Mouse (Mus musculus) liver, postnatal 0 days (tissue): Measurements from ENCODE around the gene Epb41l2. TPM values are rescaled to one million over a fixed set of nuclear protein-coding genes. Genes with fewer than 3 reads are reported as not detected.

Source experiments
- ATAC-seq: fragments of 200-750 bp; cut with Nextera tagmentation; 2 replicates; pipeline ENCODE4 v1.8.0; 2017; ENCODE audit warnings: mild to moderate bottlenecking, moderate library complexity
- DNase-seq: peaks from one replicate; pipeline ENCODE4 v3.0.0-alpha.2; 2016
- H3K27ac ChIP-seq: fragments of 300-500 bp; sonication (generic); 2 replicates; pipeline ENCODE4 v1.5.1; 2014; ENCODE audit warnings: antibody characterized with exemption, moderate library complexity, mild to moderate bottlenecking, low read depth
- H3K27me3 ChIP-seq: fragments of 300-500 bp; sonication (generic); 2 replicates; pipeline ENCODE4 v1.6.1; 2014; ENCODE audit warnings: low read length, control low read depth, mixed read lengths; ENCODE audit not compliant: insufficient read depth
- H3K36me3 ChIP-seq: fragments of 300-500 bp; sonication (generic); replicated peaks from 2 replicates; pipeline ENCODE4 v1.6.1; 2014; ENCODE audit warnings: mild to moderate bottlenecking, control low read depth, low read length, moderate library complexity, mixed read lengths; ENCODE audit not compliant: insufficient read depth
- H3K4me1 ChIP-seq: fragments of 300-500 bp; sonication (generic); 2 replicates; pipeline ENCODE4 v1.6.1; 2014; ENCODE audit warnings: antibody characterized with exemption, mild to moderate bottlenecking, control low read depth; ENCODE audit not compliant: insufficient read depth
- H3K4me2 ChIP-seq: fragments of 300-500 bp; sonication (generic); 2 replicates; pipeline ENCODE4 v1.6.1; 2014; ENCODE audit warnings: low read depth, mild to moderate bottlenecking, low read length, moderate library complexity, mixed read lengths
- H3K4me3 ChIP-seq: fragments of 300-500 bp; sonication (generic); 2 replicates; pipeline ENCODE4 v1.5.1; 2014; ENCODE audit warnings: low read depth, low read length
- H3K9ac ChIP-seq: fragments of 300-500 bp; sonication (generic); replicated peaks from 2 replicates; pipeline ENCODE4 v1.6.1; 2014; ENCODE audit warnings: mild to moderate bottlenecking, moderate library complexity
- H3K9me3 ChIP-seq: fragments of 300-500 bp; sonication (generic); 2 replicates; pipeline ENCODE4 v1.6.1; 2016; ENCODE audit warnings: mild to moderate bottlenecking, control low read depth, low read length, mixed read lengths
- CTCF ChIP-seq: sonication (generic); IDR thresholded peaks from 2 replicates; pipeline ENCODE4 v1.5.1; 2016; ENCODE audit warnings: antibody characterized with exemption, low read depth
- EP300 ChIP-seq: IDR thresholded peaks from 2 replicates; pipeline ENCODE4 v1.6.1; 2016; ENCODE audit warnings: antibody characterized with exemption, low read depth, mild to moderate bottlenecking
- WGBS: fragments of 180-500 bp; shearing (Covaris S2); extraction: QIAGEN DNeasy Blood & Tissue Kit; methylation state at CpG from one replicate; pipeline ENCODE4 v1.1.7; 2014; ENCODE audit not compliant: insufficient replicate concordance; 5-methylcytosine and 5-hydroxymethylcytosine counted together
- polyA plus RNA-seq: library from polyadenylated mRNA; unstranded; fragments of >200 nt; fragmentation: Nextera tagmentation; extraction: Ambion mirVana; gene quantifications from 2 replicates; pipeline ENCODE4 v1.2.1, GENCODE M21; 2015

Gene Epb41l2
- polyA plus RNA-seq, 1 experiment from 2014 or later, result 7.8 TPM

DNA sequence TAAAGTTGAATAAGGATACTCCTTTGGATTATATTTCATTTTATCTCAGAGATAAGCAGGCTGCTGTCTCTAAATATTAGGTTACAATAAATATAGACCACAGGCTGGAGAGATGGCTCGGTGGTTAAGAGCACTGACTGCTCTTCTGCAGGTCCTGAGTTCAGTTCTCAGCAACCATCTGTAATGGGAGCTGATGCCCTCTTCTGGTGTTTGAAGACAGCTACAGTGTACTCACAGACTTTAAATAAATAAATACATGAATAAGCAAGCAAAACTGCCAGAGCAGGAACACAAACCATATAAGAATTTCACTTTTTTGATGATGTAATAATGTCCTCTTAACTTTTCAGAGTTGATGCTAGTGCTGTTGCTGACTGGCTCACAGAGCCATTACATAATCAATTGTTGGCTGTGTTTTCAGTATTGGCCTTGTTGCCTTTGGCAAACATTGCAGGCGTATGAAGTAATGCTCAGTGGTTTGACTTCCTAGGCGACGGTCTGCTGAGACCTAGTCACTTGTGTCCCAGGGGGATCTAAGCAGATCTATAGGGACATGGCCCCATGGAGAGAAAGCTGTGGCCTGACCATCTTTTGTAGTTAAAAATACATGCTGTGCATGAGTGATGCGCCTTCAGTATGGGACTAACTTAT, 35.8 kb downstream of the Epb41l2 start:
- Histone ChIP-seq H3K4me3 (no peak overlapping the region), H3K4me1 (peaks cover 22% of the 10 kb centered on the region), H3K4me2 (no peak overlapping the region), H3K27me3 (no peaks in the 10 kb centered on the region), H3K9ac (no peak overlapping the region), H3K36me3 (no peaks in the 10 kb centered on the region), H3K9me3 (no peaks in the 10 kb centered on the region), H3K27ac (no peak overlapping the region)
- peak; percentile 32 for TF ChIP-seq CTCF
- TF ChIP-seq EP300, result 0 out of 2 replicates have a peak, but pooled peaks have one; percentile 21
- ATAC-seq (peak; percentile 91), DNase-seq (peak; percentile 33)
- 36% methylated on average over 5 of the region's 5 CpGs for WGBS

DNA sequence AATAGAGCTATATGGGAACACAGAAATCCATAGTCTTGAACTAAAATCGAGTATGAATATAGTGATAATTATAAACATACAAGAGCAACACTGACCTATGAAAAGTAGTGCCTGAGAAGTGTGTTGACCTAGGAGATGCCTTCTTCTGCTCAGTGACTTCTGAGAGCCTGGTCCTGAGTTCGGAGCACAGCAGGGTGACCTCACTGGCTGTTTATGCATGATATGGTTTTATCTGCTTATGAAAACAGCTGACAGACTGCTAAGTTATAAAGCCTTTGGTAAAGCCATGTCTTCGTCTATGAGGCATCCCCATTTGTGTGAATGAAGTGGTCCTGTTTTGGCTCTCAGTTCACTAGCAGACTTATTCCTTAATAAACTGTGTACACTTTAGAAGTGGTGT, 37.3 kb downstream of the Epb41l2 start:
- H3K4me2 ChIP-seq, result no peak overlapping the region
- no peak overlapping the region for H3K27ac ChIP-seq
- H3K4me3 ChIP-seq, result no peak overlapping the region
- H3K4me1 ChIP-seq, result peaks cover 28% of the 10 kb centered on the region
- ATAC-seq (no peak), DNase-seq (no peak)
- no peak overlapping the region for H3K9ac ChIP-seq
- H3K27me3 ChIP-seq, result no peaks in the 10 kb centered on the region
- WGBS, result 53% methylated on average over 3 of the region's 3 CpGs
- H3K36me3 ChIP-seq, result no peaks in the 10 kb centered on the region
- TF ChIP-seq EP300, result no peak
- TF ChIP-seq CTCF, result no peak
- H3K9me3 ChIP-seq, result no peaks in the 10 kb centered on the region

DNA sequence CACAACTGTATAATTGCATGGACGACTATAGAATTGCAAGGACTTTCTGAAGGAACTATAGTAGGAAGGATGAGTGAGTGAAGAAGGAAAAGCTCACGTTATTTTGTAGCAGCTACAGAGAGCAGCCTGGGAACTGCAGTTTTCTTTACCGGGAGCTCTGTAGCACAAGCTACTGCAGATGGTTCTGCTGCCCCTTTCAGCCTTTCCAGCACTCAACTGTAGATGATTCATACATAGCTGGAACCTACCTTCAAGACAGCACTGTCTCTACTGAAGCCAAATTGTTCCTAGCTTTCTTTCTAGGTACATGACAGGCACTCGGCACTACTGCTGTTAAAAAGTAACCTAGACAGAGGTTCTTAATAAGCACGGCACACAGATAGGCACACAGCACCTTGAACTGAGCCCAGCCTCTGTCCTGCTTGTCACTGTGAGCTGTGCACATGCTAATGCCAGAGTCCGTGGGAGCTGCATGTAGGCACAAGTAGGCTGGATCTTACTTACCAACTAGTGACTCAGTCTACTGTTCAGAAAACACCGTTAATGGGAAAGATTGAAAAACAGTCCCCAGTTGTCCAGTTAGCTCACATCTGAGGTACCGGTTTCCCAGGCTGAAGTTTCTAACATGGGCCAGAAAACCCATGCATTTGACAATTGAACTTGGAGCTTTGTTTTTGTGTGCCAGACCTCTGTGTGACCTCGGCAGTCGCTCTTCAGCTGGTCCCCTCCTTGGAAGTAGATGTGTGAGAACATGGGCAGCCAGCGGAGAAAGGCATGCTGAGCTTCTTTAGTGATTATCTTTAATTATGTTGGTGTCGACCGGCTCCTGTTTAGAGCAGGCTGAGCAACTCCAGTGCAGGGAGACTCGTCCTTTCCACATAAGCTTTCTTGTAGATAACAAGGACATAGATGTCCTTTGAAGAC, 38.4 kb downstream of the Epb41l2 start:
- Histone ChIP-seq H3K9me3 (no peaks in the 10 kb centered on the region), H3K4me2 (no peak overlapping the region), H3K4me1 (peaks cover 36% of the 10 kb centered on the region), H3K9ac (0 out of 2 replicates have a peak overlapping the region, but pooled peaks have one; percentile 35), H3K27me3 (no peaks in the 10 kb centered on the region), H3K27ac (0 out of 2 replicates have a peak overlapping the region, but pooled peaks have one; percentile 24), H3K36me3 (no peaks in the 10 kb centered on the region), H3K4me3 (no peak overlapping the region)
- ATAC-seq, result no peak
- 66% methylated on average over 14 of the region's 14 CpGs for WGBS
- TF ChIP-seq CTCF, result no peak
- no peak for TF ChIP-seq EP300
- no peak for DNase-seq

DNA sequence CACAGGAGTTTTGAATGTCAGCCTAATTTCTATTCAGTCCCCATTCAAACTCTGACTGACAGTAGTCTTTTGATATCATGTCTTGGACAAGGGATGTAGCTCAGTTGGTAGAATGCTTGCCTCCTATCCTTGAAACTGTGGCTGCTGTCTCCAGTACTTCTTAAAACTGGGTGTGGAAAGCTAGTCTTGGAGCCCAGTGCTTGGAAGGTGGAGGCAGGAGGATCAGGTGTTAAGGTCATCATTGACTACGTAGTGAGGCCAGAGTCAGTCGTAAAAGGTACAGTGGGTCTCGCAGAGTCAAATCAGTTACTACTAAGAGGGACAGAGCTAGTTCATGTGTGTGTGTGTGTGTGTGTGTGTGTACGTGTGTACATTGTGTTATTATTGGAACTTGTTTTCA, 39.4 kb downstream of the Epb41l2 start:
- Histone ChIP-seq H3K27me3 (no peaks in the 10 kb centered on the region), H3K27ac (no peak overlapping the region), H3K36me3 (no peaks in the 10 kb centered on the region), H3K9ac (no peak overlapping the region), H3K4me3 (no peak overlapping the region), H3K9me3 (no peaks in the 10 kb centered on the region), H3K4me2 (no peak overlapping the region), H3K4me1 (peaks cover 43% of the 10 kb centered on the region)
- DNase-seq (no peak), ATAC-seq (no peak)
- TF ChIP-seq EP300, result no peak
- no peak for TF ChIP-seq CTCF
- WGBS, result 81% methylated on average over 4 of the region's 4 CpGs

DNA sequence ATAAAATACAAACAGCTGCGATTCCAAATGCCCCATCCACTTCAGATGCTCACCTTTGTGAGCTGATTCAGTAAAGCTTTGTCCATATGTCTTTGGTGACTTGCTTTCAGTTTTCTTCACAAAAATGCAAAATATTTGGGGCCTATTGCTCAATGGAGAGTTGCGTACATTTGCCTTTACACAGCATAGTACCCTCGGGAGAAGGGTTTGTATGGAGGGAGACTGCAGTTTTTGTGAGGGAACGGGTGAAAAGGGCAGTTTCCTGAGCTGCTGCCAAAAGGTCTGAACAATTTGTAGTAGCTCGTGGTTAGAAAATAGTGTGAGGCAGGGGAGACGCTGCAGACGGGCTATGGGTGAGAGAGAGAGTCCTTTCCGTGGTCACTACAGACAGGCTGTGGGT, 40.5 kb downstream of the Epb41l2 start:
- WGBS, result 24% methylated on average over 8 of the region's 8 CpGs
- Histone ChIP-seq H3K4me3 (no peak overlapping the region), H3K27ac (no peak overlapping the region), H3K9me3 (no peaks in the 10 kb centered on the region), H3K4me1 (peaks cover 50% of the 10 kb centered on the region), H3K4me2 (no peak overlapping the region), H3K27me3 (no peaks in the 10 kb centered on the region), H3K36me3 (no peaks in the 10 kb centered on the region), H3K9ac (no peak overlapping the region)
- DNase-seq (no peak), ATAC-seq (no peak)
- TF ChIP-seq EP300, result no peak
- no peak for TF ChIP-seq CTCF

DNA sequence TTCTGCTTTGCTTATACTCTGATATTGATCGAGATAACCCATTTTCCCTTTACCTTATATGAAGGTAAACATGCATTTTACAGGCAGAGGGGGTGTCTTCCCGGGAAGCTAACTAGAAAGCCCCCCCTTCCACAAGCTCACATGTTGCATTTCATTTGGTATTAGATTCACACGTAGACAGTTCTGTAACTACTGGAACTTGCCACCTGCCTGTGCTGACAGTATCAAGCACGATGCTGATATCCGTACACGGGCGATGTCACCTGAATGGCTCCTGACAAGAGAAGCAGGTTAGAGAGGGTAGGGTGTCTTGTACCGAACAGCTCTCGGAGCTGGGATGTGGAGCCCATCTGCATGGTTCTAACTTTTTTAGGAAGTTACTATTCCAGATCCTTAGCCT, 41.0 kb downstream of the Epb41l2 start:
- no peak overlapping the region for H3K4me2 ChIP-seq
- no peaks in the 10 kb centered on the region for H3K36me3 ChIP-seq
- ATAC-seq, result no peak
- TF ChIP-seq EP300 (no peak), CTCF (no peak)
- H3K9me3 ChIP-seq, result no peaks in the 10 kb centered on the region
- peaks cover 49% of the 10 kb centered on the region for H3K4me1 ChIP-seq
- H3K4me3 ChIP-seq, result no peak overlapping the region
- no peaks in the 10 kb centered on the region for H3K27me3 ChIP-seq
- H3K9ac ChIP-seq, result no peak overlapping the region
- H3K27ac ChIP-seq, result no peak overlapping the region
- no peak for DNase-seq
- WGBS, result 84% methylated on average over 9 of the region's 9 CpGs
